Mouse (Mus musculus) right cerebral cortex, adult 2 months (tissue): ENCODE results near the gene Ntn5.
"Not testable (repeated sequence)": the region's sequence is repeated elsewhere in the genome, so short reads cannot be mapped to it uniquely, and the experiment has no call there.

Experiments
- DNase-seq, 2 experiments: peaks; one replicate each; pipeline ENCODE4 v3.0.0; 2021 to 2022; ENCODE audit warnings: low spot score in 2 of 2

The Ntn5 gene

DNA sequence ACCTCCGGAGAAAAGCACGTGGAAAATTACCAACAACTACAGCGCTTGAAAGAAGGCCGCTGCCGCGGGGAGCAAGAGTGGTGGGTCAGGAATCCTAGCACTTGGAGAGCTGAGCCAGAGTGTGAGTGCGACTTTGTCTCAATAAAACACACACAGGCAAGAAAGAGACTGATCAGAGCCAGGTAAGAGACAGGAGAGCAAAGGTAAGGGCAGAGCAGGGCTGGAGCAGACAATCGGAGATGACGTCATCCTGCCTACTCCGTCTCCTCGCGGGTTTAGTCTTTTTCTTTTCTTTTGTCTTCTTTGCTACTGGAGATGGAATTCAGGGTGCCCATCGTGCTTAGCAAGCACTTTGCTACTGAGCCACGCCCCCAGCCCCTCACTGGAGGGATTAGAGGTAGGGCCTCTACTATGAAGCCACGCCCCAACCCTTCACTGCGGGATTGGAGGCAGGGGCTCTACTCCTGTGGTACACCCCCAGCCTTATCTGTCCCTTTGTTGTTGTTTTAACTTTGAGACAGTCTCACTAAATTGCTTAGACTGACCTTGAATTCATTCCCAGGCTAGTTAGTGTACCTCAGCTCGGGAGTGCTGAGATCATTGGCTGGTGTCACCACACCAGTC is 29.3 kb upstream of the Ntn5 start:
- DNase-seq, result no peak

GRCm38 (mm10) chr7:45660746-45661478 is 22.9 kb upstream of the Ntn5 start:
- no peak for DNase-seq

DNA sequence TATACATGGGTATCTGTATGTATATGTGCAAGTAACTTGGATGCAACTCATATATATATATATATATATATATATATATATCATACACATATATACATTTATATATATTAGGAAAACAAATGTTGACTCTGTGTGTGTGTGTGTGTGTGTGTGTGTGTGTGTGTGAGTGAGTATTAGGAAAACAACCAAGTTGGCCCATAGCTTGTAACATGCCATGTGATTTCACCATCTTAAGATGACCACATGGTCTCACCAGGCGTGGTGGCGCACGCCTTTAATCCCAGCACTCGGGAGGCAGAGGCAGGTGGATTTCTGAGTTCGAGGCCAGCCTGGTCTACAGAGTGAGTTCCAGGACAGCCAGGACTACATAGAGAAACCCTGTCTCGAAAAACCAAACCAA is 22.1 kb upstream of the Ntn5 start:
- DNase-seq, result not testable (repeated sequence)

GRCm38 (mm10) chr7:45665303-45666138 is 18.3 kb upstream of the Ntn5 start:
- DNase-seq, result no peak

- no peak for DNase-seq
These were observed 17.7 kb upstream of the Ntn5 start, which contains the start of gene Fut2 for GRCm38 (mm10) chr7:45666161-45666560. Fut2 (minus strand) TSS chr7:45666394.

DNA sequence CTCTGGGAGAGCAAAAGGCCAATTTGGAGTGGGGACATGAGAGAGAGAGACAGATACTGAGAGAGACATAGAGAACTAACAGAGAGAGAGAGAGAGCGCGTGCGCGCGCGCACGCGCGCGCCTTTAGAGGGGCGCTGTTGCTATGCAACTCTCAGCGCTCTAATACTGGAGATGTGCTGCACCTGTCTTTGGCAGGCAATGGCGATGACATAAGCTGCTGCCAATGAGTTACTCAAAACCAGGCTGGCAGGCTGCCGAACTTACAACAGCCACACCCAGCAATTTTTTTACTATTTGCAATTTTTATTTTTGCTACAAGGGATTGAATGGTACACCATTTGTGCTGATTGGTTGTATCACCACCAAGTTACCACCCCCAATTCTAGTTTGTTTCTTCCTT is 16.1 kb upstream of the Ntn5 start:
- peak in 1 of 2 experiments; percentile 33 for DNase-seq

GRCm38 (mm10) chr7:45668921-45669320 is 14.9 kb upstream of the Ntn5 start:
- DNase-seq, result no peak

DNA sequence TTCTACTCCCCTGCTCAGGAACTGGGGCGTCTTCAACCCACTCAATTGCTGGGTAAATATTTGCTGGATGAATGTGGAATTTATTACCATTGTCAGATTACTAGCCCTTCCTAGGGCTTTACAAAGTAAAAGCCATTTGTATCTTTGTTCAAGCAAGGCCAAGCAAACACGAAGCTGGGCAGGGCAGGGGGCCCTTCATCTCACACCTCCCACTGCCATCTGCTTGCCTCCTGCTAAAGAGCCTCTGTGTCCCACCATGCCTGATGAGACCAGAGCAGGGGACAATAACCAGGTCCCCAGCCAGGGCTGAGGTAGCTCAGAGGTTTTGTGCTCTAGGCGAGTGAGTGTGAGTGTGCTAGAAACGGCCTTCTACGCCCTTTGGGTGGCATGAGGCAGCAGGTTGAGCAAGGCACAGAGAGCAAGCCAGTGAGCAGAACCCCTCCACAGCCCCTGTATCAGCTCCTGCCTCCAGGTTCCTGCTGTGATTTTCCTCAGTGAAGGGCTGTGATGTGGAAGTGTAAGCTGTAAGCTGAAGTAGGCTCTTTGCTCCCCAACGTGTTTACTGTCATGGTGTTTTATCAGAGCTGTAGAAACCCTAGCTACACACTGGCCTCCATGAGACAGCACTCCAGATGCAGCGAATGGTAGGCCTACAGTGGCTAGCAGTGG is 6.1 kb upstream of the Ntn5 start:
- no peak for DNase-seq

DNA sequence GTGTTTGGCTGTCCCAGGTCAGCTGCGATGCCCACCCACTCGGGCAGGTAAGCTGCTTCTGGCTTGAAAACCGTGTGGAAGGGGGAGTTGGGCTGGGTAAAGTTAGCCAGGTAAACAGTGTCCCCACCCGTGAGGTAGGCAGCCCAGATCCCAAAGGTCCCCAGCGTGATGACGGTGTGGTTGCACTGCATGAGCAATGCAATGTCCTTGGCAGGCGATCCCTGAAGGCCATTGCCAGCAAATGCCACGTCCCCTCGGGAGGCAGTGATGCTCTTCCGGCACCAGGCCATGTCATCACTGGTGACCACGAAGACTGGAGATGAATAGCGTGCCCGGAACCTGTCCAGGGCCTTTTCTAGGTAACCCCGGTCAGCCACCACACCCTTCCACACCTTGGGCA is 5.3 kb upstream of the Ntn5 start:
- DNase-seq, result no peak

GRCm38 (mm10) chr7:45679966-45680621 is 3.7 kb upstream of the Ntn5 start:
- no peak for DNase-seq

DNA sequence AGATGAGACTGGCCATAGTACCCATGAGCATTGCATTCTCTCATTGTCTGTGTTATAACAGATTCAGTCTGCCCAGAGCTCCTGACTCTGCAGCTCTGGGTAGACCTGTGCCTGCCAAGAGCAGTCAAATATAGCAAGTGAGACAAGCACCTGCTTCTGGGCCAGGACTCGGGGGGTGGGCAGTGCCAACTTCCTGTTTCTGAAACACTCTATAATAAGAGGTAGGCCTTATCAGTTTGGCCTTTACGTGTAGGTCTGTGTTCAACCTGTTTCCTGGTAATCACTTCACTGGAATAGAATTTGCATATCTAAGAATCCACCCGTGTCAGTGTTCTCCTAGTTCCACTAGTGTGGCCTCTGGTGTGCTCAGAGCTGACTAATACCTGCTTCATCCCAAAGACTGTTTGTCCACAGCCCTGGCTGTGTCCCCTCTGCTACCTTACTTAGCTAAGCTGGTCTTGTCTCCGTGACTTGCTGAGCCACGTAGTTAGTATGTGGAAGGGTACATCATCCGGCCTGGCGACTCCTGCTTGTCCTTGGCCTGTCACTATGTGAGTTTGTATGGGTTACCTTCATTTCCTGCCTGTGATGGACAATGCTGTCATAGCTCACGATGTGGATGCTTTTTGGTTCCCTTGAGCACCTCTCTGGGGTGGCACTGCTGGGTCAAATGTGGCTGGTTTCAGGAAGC is 2.6 kb upstream of the Ntn5 start:
- DNase-seq, result no peak

GRCm38 (mm10) chr7:45682144-45683126 is 1.4 kb upstream of the Ntn5 start:
- DNase-seq, result peak; percentile 81 to 87

- DNase-seq, result no peak
These were observed 2.0 kb downstream of the Ntn5 start for GRCm38 (mm10) chr7:45685811-45686210.

DNA sequence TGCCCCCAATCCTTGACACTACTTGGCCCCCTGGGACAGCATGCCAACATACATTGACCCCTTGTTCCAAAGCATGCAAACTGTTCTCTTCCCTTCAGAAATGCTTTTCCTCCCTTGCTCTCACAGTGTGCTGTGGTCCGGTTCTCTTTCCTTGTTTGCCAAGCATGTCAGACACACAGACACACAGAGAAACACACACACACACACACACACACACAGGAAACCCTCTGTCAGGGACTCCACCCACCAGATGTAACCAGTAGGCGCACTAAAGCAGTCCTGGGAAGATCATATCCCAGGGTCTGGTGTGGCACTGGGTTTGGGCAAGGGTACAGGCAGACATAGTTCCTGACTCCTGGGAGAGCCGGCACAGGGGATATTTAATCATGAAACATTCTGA is 3.0 kb downstream of the Ntn5 start:
- no peak for DNase-seq

DNA sequence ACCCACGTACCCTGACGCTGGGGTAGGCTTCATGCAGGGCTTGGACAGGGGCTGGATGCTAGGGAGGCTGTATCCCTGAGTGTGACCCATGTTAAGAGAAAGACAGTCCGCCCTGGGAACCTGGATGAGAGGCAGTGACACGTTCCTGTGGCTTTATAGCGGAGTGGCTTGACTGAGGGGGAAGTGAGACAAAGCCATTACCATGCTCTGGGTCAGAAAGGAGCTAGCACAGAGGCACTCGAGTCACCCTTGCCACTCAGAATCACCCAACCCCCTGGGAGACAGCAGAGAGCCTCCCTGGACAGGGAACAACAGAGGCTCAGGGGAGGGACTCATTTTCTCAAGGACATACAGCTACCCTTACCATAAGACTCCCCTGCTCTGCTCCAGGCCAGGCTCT is 5.3 kb downstream of the Ntn5 start:
- DNase-seq, result no peak

- no peak for DNase-seq
These were observed 6.0 kb downstream of the Ntn5 start for GRCm38 (mm10) chr7:45689800-45690199.

- DNase-seq, result no peak
These were observed 8.5 kb downstream of the Ntn5 start for GRCm38 (mm10) chr7:45692364-45692763.

DNA sequence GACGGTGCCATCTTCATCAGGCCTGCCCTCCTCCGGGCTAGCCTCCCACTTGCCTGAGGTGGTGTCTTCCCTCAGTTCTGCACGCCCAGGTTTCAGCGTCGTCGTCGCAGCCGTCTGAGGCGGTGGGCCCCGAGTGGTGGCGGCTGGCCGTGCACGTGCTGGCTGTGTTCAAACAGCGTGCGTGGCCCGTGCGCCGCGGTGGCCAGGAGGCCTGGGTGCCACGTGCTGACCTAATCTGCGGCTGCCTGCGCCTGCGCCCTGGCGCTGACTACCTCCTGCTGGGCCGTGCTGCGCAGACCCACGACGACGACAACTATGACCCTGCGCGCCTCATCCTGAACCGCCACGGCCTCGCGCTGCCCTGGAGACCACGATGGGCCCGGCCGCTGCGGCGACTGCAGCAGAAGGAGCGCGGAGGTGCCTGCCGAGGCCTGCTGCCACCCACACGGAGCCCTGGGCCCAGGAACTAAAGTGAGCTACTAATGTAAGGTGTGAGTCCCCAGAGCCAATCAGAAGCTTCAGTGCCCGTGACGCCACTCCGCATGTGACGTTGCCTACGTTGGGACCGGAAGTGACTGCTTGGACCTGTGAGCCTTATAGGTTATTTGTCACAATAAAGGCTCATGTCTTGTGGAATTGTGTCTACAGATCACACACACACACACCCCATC is 10.2 kb downstream of the Ntn5 start, which contains the start of gene Sec1:
Gene Sec1 (minus strand): TSS at position 482 of the 671 bp plus-strand sequence.
- DNase-seq, result no peak

DNA sequence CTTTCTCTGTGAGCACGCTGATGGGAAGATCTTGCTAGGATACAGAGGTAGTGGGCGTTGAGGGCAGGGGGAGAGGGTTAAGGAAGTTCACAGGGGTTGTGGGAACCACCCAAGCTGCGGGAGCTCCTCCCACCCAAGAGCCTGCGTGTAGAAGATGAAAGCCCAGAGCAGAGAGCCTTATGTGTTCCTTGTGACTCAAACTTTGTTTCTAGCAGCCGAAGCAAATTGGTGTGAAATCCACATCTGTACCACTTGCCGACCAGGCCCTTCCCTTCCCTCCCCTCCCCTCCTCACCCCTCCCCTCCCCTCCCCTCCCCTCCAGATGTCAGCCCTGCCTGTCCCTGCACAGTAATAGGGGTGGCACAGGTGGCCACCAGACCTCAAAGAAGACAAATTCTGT is 11.3 kb downstream of the Ntn5 start:
- DNase-seq, result no peak
